Mouse (Mus musculus) kidney, postnatal 0 days (tissue): ENCODE measurements at regions not wholly inside any gene's neighbourhood (a gene's known extent, or its start where the extent isn't known, plus 50 kb on each side); places are given as distances from the start of the nearest gene placed in this dataset.

Experiments
- ATAC-seq: fragments of 200-750 bp; cut with Nextera tagmentation; replicated peaks from 2 replicates; pipeline ENCODE4 v1.8.0; 2017; ENCODE audit warnings: low read depth, moderate number of reproducible peaks, moderate TSS enrichment, moderate library complexity; ENCODE audit not compliant: low FRiP score
- DNase-seq: peaks from one replicate; pipeline ENCODE4 v3.0.0-alpha.2; 2016; ENCODE audit warnings: low spot score
- H3K27ac ChIP-seq: fragments of 300-500 bp; sonication (generic); 2 replicates; pipeline ENCODE4 v1.5.1; 2014; ENCODE audit warnings: mild to moderate bottlenecking
- H3K27me3 ChIP-seq: fragments of 300-500 bp; sonication (generic); 2 replicates; pipeline ENCODE4 v1.6.1; 2014; ENCODE audit warnings: low read length, mixed read lengths; ENCODE audit not compliant: insufficient read depth
- H3K36me3 ChIP-seq: fragments of 300-500 bp; sonication (generic); 2 replicates; pipeline ENCODE4 v1.6.1; 2014; ENCODE audit warnings: low read length, mixed read lengths; ENCODE audit not compliant: insufficient read depth
- H3K4me1 ChIP-seq: fragments of 300-500 bp; sonication (generic); replicated peaks from 2 replicates; pipeline ENCODE4 v1.6.1; 2014; ENCODE audit warnings: antibody characterized with exemption, low read length, mixed read lengths; ENCODE audit not compliant: insufficient read depth
- H3K4me2 ChIP-seq: fragments of 300-500 bp; sonication (generic); 2 replicates; pipeline ENCODE4 v1.6.1; 2014; ENCODE audit warnings: mild to moderate bottlenecking, low read length, moderate library complexity, mixed read lengths
- H3K4me3 ChIP-seq: fragments of 300-500 bp; sonication (generic); replicated peaks from 2 replicates; pipeline ENCODE4 v1.5.1; 2014; ENCODE audit warnings: low read depth, low read length
- H3K9ac ChIP-seq: fragments of 300-500 bp; sonication (generic); 2 replicates; pipeline ENCODE4 v1.6.1; 2014; ENCODE audit warnings: low read depth, low read length
- H3K9me3 ChIP-seq: fragments of 300-500 bp; sonication (generic); replicated peaks from 2 replicates; pipeline ENCODE4 v1.6.1; 2016; ENCODE audit warnings: low read length, inconsistent platforms, mixed read lengths
- CTCF ChIP-seq: IDR thresholded peaks from 2 replicates; pipeline ENCODE4 v1.5.1; 2016; ENCODE audit warnings: antibody characterized with exemption, low read depth, mild to moderate bottlenecking, moderate library complexity
- whole genome bisulfite sequencing: fragments of 180-500 bp; shearing (Covaris S2); extraction: QIAGEN DNeasy Blood & Tissue Kit; methylation state at CpG from one replicate; pipeline ENCODE4 v1.1.7; 2014; 5-methylcytosine and 5-hydroxymethylcytosine counted together

DNA sequence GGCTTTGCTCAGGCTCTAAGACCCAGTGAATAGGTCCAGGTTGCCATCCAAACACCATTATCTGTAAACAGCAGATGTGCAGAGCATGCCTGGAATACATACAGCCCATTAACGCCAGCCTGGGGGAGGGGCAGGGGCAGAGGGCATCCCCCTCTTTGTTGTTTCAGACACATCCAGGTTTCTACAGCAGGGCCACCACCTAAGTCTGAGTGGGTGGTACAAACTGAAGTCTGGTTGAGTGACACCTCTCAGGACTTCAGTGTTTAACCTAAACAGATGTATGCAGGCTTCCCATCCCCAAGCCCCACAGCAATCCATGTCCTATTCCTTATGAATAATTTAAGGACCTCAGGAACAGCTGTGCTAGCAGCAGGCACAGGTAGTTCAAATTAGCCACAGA lies 194.2 kb downstream of the Xxylt1 start:
- Histone ChIP-seq H3K36me3 (no peaks in the 10 kb centered on the region), H3K9me3 (no peaks in the 10 kb centered on the region), H3K4me3 (no peak overlapping the region), H3K9ac (no peak overlapping the region), H3K4me1 (no peaks in the 10 kb centered on the region), H3K27me3 (no peaks in the 10 kb centered on the region), H3K27ac (no peak overlapping the region), H3K4me2 (no peak overlapping the region)
- WGBS, result 60% methylated on average over 1 of the region's 1 CpGs
- ATAC-seq (no peak), DNase-seq (no peak)
- TF ChIP-seq CTCF, result no peak

DNA sequence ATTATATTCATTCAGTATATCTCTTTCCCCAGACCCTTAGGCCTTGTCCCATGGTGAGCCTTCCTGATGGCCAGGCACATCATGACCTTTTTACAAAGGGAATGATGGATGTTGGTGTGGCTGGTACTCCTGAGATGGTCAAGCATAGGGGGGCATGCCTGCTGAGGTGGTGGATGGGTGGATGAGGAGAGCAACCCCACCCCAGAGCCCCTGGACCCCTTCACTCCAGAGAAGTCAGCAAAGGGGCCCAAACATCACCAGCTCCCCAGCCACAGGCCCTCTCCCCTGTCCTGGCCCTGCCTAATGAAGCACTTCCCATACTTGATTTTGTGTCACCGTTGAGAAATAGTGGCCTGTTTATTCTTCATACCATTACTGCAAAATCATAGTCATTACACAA lies 193.7 kb downstream of the Xxylt1 start:
- Histone ChIP-seq H3K9me3 (no peaks in the 10 kb centered on the region), H3K4me1 (no peaks in the 10 kb centered on the region), H3K9ac (no peak overlapping the region), H3K36me3 (no peaks in the 10 kb centered on the region), H3K27ac (no peak overlapping the region), H3K4me2 (no peak overlapping the region), H3K4me3 (no peak overlapping the region), H3K27me3 (no peaks in the 10 kb centered on the region)
- WGBS, result 95% methylated on average over 1 of the region's 1 CpGs
- no peak for DNase-seq
- ATAC-seq, result no peak
- TF ChIP-seq CTCF, result no peak

DNA sequence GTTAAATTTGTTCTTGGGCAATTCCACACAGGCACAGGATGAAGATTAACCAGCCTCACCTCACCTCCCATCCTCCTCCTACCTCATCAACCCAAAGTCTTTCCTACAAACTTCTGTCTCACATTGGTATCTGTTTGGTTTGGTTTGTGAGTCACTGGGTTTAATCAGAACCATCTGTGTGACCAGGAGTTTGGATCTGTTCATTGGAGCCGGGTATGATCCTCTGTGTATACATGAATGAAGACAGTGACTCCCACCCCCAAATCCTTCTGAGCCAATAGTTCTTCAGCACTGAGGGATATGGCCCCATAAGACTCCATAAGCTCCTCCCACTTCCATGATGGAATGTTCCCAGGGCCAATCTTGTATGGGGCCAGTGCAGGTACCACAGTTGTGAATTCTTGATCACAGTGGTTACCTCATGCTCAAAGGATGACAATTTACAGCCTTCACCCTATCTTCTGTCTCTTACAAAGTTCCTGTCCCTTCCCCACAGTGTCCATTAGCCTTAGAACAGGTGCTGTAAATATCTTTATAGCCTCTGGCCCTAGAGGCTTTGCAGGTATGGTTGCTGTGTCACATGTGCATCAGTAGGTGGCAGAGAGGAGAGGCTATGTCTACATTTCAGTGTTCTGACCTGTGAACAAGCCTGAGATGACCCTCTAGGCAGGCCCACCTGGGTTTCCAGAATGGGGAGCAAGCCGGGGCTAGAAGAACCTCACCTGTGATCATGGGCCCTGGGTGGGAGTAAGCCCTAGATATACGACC lies 192.5 kb downstream of the Xxylt1 start:
- no peaks in the 10 kb centered on the region for H3K4me1 ChIP-seq
- 0 out of 2 replicates have a peak, but pooled peaks have one; percentile 17 for TF ChIP-seq CTCF
- 79% methylated on average over 3 of the region's 3 CpGs for WGBS
- H3K27me3 ChIP-seq, result no peaks in the 10 kb centered on the region
- no peak overlapping the region for H3K9ac ChIP-seq
- no peak overlapping the region for H3K4me3 ChIP-seq
- no peak overlapping the region for H3K27ac ChIP-seq
- no peaks in the 10 kb centered on the region for H3K36me3 ChIP-seq
- no peak for DNase-seq
- H3K9me3 ChIP-seq, result no peaks in the 10 kb centered on the region
- ATAC-seq, result no peak
- no peak overlapping the region for H3K4me2 ChIP-seq

DNA sequence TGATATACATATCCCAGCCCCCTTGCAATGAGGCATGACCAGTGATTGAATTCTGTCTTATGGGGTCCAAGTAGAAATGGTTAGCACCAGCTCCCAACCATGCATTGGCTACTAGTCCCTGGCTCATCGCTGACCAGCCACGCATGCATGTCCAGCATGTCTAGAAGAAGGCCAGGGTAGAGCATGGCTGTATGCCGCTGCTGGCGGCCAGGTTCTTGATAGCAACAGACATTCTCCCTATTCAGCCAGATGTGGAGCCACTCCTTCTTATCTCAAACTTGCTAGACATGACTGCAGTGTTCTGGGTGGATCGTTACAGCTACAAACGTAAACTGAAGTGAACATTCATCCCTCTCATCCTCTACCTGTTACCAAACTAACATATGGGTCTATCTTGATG lies 188.6 kb downstream of the Xxylt1 start:
- no peaks in the 10 kb centered on the region for H3K36me3 ChIP-seq
- no peaks in the 10 kb centered on the region for H3K4me1 ChIP-seq
- no peak overlapping the region for H3K27ac ChIP-seq
- ATAC-seq (no peak), DNase-seq (no peak)
- WGBS, result 96% methylated on average over 6 of the region's 6 CpGs
- no peak overlapping the region for H3K4me3 ChIP-seq
- H3K9me3 ChIP-seq, result no peaks in the 10 kb centered on the region
- TF ChIP-seq CTCF, result no peak
- no peak overlapping the region for H3K4me2 ChIP-seq
- H3K27me3 ChIP-seq, result no peaks in the 10 kb centered on the region
- no peak overlapping the region for H3K9ac ChIP-seq

DNA sequence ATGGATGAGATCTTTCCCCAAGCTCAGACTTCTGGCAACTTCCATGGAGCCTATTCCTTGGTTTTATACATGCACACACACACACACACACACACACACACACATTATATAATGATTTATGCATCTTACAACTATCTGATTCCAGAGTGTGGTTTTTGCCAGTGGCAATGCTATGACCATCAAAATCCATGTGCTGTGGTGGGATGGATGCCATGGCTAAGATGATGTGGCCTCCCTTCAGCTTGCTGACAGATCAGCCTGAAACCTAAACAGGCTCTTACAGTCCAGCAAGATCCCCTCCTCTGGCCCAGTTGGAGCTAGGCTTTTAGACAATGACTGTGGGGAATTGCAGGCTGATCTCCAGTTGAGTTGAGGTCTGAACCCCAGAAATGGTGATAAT lies 187.1 kb downstream of the Xxylt1 start:
- Histone ChIP-seq H3K27me3 (no peaks in the 10 kb centered on the region), H3K4me2 (no peak overlapping the region), H3K36me3 (no peaks in the 10 kb centered on the region), H3K9ac (no peak overlapping the region), H3K4me3 (no peak overlapping the region), H3K9me3 (no peaks in the 10 kb centered on the region), H3K27ac (no peak overlapping the region), H3K4me1 (no peaks in the 10 kb centered on the region)
- ATAC-seq, result no peak
- DNase-seq, result no peak
- no peak for TF ChIP-seq CTCF

DNA sequence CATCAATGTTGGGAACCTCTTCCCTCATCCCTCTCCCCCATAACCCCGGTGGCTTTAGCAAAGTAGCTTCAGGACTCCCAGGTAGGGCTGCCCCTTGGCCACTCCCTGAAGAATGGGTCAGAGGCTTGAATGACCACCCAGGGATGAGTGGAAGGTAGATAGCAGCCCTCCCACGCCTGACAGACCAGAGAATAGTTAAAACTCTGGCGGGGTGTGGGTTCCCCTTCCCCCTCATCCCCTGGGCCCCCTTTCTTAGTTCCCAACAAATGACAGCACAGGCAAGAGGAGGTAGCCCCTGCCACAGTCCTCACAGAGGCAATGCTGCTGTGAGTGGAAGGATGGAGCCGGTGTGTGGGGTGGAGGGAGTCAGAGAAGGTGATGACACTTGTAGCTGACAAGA lies 186.2 kb downstream of the Xxylt1 start:
- Histone ChIP-seq H3K4me3 (no peak overlapping the region), H3K27me3 (no peaks in the 10 kb centered on the region), H3K4me1 (no peaks in the 10 kb centered on the region), H3K36me3 (no peaks in the 10 kb centered on the region), H3K9me3 (no peaks in the 10 kb centered on the region), H3K4me2 (no peak overlapping the region), H3K27ac (no peak overlapping the region), H3K9ac (no peak overlapping the region)
- ATAC-seq (no peak), DNase-seq (no peak)
- WGBS, result 80% methylated on average over 4 of the region's 4 CpGs
- TF ChIP-seq CTCF, result no peak

DNA sequence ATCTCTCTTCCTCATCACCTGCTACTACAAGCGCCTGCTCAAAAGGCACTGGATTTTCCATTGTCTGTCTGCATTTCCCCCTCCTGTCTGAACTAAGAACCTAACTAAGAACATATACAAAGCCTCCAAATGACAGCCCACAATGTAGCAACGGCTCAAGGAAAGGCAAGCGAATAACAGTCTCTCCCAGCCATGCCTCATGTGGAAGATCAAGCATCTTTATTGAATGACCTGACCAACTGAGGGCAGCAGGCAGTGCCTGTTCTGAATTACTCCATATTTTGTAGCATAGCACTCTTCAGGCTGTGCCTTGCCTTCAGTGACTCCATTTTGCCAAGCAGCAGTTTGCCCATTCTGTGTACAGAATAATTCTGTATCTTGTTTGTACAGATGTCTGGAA lies 183.9 kb downstream of the Xxylt1 start:
- Histone ChIP-seq H3K4me1 (no peaks in the 10 kb centered on the region), H3K9me3 (no peaks in the 10 kb centered on the region), H3K9ac (no peak overlapping the region), H3K4me3 (no peak overlapping the region), H3K36me3 (no peaks in the 10 kb centered on the region), H3K4me2 (no peak overlapping the region), H3K27me3 (no peaks in the 10 kb centered on the region), H3K27ac (no peak overlapping the region)
- WGBS, result 86% methylated on average over 3 of the region's 3 CpGs
- no peak for ATAC-seq
- no peak for TF ChIP-seq CTCF
- DNase-seq, result no peak
